Mouse (Mus musculus) thymus, postnatal 25 days (tissue): ENCODE data around the gene Vps37c.

Experiments used
- DNase-seq: peaks from one replicate; pipeline ENCODE4 v3.0.0; 2022

Gene Vps37c

GRCm38 (mm10) chr19:10688537-10689352 lies at the start of gene Vps37c:
Gene Vps37c, plus strand, starts transcription at chr19:10688735.
- DNase-seq: peak; percentile 94

GRCm38 (mm10) chr19:10640080-10640479 lies 48.5 kb upstream of the Vps37c start:
- DNase-seq: no peak

GRCm38 (mm10) chr19:10640589-10641378 lies 47.8 kb upstream of the Vps37c start:
- DNase-seq: no peak

GRCm38 (mm10) chr19:10645616-10646015 lies 42.9 kb upstream of the Vps37c start:
- no peak for DNase-seq

- DNase-seq: peak; percentile 54
These were observed 40.4 kb upstream of the Vps37c start for GRCm38 (mm10) chr19:10648156-10648555.

GRCm38 (mm10) chr19:10656058-10656457 lies 32.5 kb upstream of the Vps37c start:
- no peak for DNase-seq

- DNase-seq: no peak
These were observed 30.8 kb upstream of the Vps37c start for GRCm38 (mm10) chr19:10657742-10658141.

GRCm38 (mm10) chr19:10658406-10658805 lies 30.1 kb upstream of the Vps37c start:
- no peak for DNase-seq

- no peak for DNase-seq
These were observed 27.2 kb upstream of the Vps37c start for GRCm38 (mm10) chr19:10661373-10661772.

- DNase-seq: no peak
These were observed 26.6 kb upstream of the Vps37c start for GRCm38 (mm10) chr19:10661919-10662318.

GRCm38 (mm10) chr19:10662665-10663064 lies 25.9 kb upstream of the Vps37c start:
- no peak for DNase-seq

GRCm38 (mm10) chr19:10665093-10665492 lies 23.4 kb upstream of the Vps37c start:
- DNase-seq: no peak

GRCm38 (mm10) chr19:10665499-10665898 lies 23.0 kb upstream of the Vps37c start:
- peak; percentile 75 for DNase-seq

GRCm38 (mm10) chr19:10671319-10671718 lies 17.2 kb upstream of the Vps37c start:
- no peak for DNase-seq

GRCm38 (mm10) chr19:10671854-10672417 lies 16.6 kb upstream of the Vps37c start:
- no peak for DNase-seq

GRCm38 (mm10) chr19:10673275-10673674 lies 15.3 kb upstream of the Vps37c start:
- DNase-seq: no peak

GRCm38 (mm10) chr19:10676656-10677055 lies 11.9 kb upstream of the Vps37c start:
- DNase-seq: no peak

GRCm38 (mm10) chr19:10677915-10678771 lies 10.4 kb upstream of the Vps37c start, which contains the start of gene Pga5:
Gene Pga5, minus strand, starts transcription at chr19:10678071.
- DNase-seq: peak; percentile 67

GRCm38 (mm10) chr19:10678772-10679067 lies 9.8 kb upstream of the Vps37c start:
- DNase-seq: no peak

GRCm38 (mm10) chr19:10681571-10681970 lies 7.0 kb upstream of the Vps37c start:
- no peak for DNase-seq

- no peak for DNase-seq
These were observed 3.5 kb upstream of the Vps37c start for GRCm38 (mm10) chr19:10685081-10685480.

GRCm38 (mm10) chr19:10685727-10686126 lies 2.8 kb upstream of the Vps37c start:
- no peak for DNase-seq
